Mouse (Mus musculus): ENCODE results near the gene Brf1. TPM values are rescaled to one million over a fixed set of nuclear protein-coding genes. Genes with fewer than 3 reads are reported as not detected.

Gene Brf1
- 109 and 158 TPM in 2 replicates for polyA plus RNA-seq (2012; rRNA removed)

GRCm38 (mm10) chr12:113000294-113001132 lies at the start of gene Brf1:
Brf1 (minus strand) TSS chr12:113000704.

GRCm38 (mm10) chr12:113013604-113014558 lies 13.4 kb upstream of the Brf1 start, which contains the start of gene Pacs2:
Pacs2 (plus strand) TSS chr12:113014508.

GRCm38 (mm10) chr12:112976371-112977073 lies 24.0 kb downstream of the Brf1 start, which contains the start of gene Btbd6:
Btbd6 (plus strand) TSS chr12:112976482.

GRCm38 (mm10) chr12:112941776-112942713 lies 58.5 kb downstream of the Brf1 start, which contains the start of gene Nudt14:
Nudt14 (minus strand) TSS chr12:112942124.

GRCm38 (mm10) chr12:112929562-112930352 lies 70.7 kb downstream of the Brf1 start, which contains the start of gene Jag2:
Jag2 (minus strand) TSS chr12:112929776.

Other genes starting within 250 kb of the Brf1 start
- 25.8 and 31.1 TPM in 2 replicates for gene Pld4, start 240.0 kb downstream of the Brf1 start, polyA plus RNA-seq (2012; rRNA removed)
- 15.6 and 16.6 TPM in 2 replicates for gene Ahnak2, start 198.0 kb downstream of the Brf1 start, polyA plus RNA-seq (2012; rRNA removed)
- 4.2 and 4.8 TPM in 2 replicates for gene Clba1, start 191.8 kb downstream of the Brf1 start, polyA plus RNA-seq (2012; rRNA removed)
- gene Cdca4, start 171.3 kb downstream of the Brf1 start, polyA plus RNA-seq (2012; rRNA removed): 20.8 and 21.0 TPM in 2 replicates
- gene Gpr132, start 132.5 kb downstream of the Brf1 start, polyA plus RNA-seq (2012; rRNA removed): 3.7 and 4.6 TPM in 2 replicates
- gene Jag2, start 70.9 kb downstream of the Brf1 start, polyA plus RNA-seq (2012; rRNA removed): 11.8 and 14.3 TPM in 2 replicates
- gene Nudt14, start 58.6 kb downstream of the Brf1 start, polyA plus RNA-seq (2012; rRNA removed): 62.1 and 75.8 TPM in 2 replicates
- 106 and 114 TPM in 2 replicates for gene Btbd6, start 24.2 kb downstream of the Brf1 start, polyA plus RNA-seq (2012; rRNA removed)
- 39.5 and 41.1 TPM in 2 replicates for gene Pacs2, start 13.8 kb upstream of the Brf1 start, polyA plus RNA-seq (2012; rRNA removed)
- 0.16 and 0.33 TPM in 2 replicates for gene Tex22, start 73.8 kb upstream of the Brf1 start, polyA plus RNA-seq (2012; rRNA removed)
- 50.8 and 74.8 TPM in 2 replicates for gene Mta1, start 97.6 kb upstream of the Brf1 start, polyA plus RNA-seq (2012; rRNA removed)
- 194 and 207 TPM in 2 replicates for gene Crip2, start 139.5 kb upstream of the Brf1 start, polyA plus RNA-seq (2012; rRNA removed)
- gene Crip1, start 145.6 kb upstream of the Brf1 start, polyA plus RNA-seq (2012; rRNA removed): 2,942 and 3,172 TPM in 2 replicates
- 21.6 and 32.9 TPM in 2 replicates for gene Tedc1, start 155.7 kb upstream of the Brf1 start, polyA plus RNA-seq (2012; rRNA removed)
- gene Tmem121, start 185.2 kb upstream of the Brf1 start, polyA plus RNA-seq (2012; rRNA removed): 2.1 and 2.7 TPM in 2 replicates